Mouse (Mus musculus) lung, postnatal 36 days (tissue): ENCODE results near the gene Gpr55.

Experiments used
- DNase-seq: peaks from one replicate; pipeline ENCODE4 v3.0.0; 2022; ENCODE audit warnings: mixed read lengths

Gene Gpr55

GRCm38 (mm10) chr1:85915890-85916289 is 44.9 kb downstream of the Gpr55 start:
- no peak for DNase-seq

DNA sequence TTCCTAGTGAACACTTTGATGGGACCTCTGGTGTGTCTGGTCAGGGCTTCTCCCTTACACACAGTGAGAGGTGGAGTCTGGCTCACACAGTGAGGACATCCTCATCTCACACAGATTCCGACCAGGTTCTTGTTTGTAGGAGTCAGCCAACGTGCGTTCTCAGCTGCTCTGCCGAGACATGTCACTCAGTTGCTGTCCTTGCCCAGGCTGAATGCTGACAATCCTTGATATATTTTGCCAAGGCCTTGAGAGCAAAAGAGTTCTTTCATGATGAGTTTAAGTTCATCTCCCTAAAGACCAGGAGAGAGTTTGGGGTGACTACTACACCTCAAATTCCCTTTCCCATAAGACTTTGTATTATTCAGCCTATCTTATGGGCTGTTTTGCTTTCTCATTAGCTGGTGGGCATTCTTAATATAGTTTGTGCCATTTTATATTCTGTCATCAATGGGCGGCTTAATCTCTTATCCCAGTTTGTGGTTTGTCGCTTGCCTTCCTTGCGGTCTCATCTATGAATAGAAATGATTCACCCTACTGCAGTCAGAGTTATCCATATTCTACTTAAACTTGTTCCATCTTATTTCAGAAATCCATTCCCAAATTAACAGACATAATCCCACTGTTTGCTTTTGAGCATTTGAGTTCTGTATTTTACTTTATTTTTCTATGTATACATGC is 47.6 kb downstream of the Gpr55 start:
- DNase-seq, result no peak

GRCm38 (mm10) chr1:85908754-85909590 is 51.8 kb downstream of the Gpr55 start:
- DNase-seq, result peak; percentile 61

DNA sequence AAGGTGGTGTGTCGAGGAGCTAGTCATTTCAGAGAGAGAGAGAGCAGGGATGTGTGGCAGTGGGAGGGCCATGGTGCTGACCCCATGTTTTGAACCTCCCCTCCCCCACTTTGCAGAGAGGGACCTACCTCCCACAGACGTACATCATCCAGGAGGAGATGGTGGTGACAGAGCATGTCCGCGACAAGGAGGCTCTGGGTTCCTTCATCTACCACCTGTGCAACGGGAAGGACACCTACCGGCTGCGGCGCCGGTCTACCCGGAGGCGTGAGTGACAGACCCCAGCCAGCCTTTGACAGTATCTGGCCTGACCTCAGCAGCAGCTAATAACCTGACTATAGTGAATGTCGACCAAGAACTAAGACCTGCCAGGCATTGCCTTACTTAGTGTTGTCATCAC is 53.9 kb downstream of the Gpr55 start:
- no peak for DNase-seq

DNA sequence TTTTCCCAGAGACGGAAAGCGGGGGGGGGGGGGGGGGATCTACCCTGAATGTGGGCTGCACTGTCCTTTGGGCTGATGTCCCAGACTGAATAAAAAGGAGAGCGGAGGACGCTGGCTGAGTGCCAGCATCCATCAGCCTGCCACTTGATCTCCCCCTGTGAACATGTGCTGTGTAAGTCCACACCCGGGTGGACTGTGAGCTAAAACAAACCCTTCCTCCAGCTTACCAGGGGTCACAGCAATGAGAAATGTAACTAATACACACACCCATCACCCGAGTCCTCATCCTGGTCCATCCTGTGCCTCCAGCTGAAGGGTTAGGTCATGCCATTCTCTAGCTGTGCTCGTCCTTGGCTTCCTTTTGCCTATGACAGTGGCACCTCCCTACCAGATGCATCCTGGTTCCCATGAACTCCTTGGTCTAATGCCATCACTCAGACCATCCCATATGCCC is 58.7 kb downstream of the Gpr55 start:
- DNase-seq, result peak; percentile 23

DNA sequence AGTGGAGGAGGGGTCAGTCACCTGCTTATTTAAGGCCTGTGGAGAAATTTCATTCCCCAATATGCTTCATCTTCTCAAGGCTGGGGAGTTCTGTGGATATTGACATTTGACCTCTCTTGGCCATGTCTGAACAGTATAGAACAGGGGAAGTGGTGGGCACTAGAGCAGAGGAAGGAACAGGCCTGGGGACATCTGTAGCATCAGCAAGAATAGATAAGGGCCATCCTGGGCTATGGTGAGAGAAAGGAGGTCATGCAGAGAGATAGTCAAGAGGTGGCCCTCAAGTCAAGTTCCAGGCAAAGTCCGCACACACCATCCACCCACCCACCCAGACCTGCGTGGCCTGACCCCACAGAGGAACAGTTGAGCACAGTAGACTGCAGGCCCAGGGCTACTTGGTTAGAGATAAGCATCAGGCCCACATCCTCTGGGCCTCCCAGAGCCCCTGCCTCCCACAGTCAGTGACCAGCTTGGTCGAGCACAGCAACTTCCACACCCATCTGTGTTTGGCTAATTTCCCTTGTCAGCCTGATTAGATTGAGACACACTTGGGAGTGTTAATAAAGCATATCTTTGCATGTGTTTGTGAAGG is 59.2 kb downstream of the Gpr55 start:
- no peak for DNase-seq

DNA sequence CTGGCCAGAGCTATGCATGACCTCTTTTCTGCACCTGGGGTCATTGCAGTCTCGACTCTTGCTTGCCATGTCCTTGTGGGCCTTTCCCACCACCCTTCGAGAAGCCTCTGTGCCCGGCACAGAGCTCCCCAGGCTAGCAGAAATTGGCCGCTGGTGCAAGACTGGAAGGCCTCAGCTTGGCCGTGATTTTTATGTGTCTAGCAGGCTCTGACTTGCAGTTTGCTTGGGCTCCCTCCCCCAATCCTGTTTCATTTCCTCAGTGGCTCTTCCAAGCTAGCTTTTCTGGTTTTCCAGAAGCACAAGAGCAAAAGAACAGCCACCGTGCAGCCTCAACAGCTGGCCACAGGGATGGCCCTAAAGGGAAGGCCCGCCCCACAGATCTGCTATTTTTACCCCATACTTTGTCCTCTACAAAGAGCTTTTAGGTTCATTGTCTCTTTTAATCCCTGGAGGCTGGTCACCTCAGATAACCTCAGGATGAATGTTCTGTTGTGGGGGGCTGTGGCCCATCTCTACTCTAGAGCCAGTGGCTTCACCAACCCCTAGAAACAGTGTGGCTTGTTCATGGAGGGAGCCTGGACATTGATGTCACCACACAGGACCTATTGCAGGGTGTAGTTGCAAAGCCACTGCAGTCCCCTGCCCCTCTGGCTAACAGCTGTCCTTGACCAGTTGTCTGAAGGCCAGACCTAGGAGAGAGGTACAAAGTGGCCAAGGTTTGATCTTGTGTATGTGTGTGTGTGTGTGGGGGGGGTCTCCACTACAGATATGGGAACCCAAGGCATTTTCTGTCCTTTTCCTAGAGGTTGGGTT is 60.1 kb downstream of the Gpr55 start:
- DNase-seq, result no peak

DNA sequence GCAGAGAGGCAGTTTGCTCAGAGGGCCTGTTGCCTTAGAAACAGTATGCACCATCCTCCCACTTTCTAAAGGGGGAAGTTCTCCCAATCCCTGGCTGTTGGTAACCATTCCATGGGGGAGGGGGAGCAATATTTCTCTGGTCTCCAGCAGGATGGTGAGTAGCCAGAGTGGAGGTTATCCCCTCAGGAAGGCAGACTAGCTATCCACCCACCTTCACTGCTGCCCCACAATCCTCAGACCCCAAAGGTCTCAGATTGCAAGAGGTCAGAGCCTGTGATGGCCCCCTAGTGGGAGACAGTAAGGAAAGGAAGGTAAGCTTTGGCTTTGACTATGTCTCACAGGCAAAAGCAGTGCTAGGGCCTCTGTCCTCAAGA is 61.4 kb downstream of the Gpr55 start:
- DNase-seq, result no peak

DNA sequence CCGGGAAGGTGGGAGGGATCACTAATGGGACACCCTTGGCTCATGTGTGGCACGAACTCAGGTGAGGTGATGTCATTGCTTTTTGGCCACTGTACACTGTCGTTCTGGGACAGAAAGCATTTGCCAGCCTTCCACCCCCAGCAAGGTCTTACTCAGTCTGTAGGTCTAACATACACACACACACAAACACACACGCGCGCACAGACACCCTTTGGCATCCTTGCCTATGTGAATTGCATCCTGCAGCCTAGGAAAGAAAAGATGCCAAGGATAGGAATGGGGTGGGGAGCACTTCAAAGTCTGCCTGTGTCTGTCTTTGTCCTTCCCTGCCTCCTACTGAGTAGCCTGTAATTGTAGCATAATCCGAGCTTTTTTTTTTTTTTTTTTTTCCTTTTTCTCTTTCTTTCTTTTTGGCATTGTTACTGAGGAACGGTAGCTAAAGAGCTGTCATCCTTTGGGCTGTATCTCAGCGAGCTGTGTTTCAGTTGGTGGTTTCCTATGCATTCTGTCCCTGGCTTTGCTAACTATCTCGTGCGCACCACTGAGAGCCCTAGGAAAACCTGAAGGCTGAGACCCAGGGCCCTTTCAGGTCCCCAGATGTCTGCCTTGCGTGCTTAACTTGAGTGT is 61.9 kb downstream of the Gpr55 start:
- DNase-seq, result no peak

DNA sequence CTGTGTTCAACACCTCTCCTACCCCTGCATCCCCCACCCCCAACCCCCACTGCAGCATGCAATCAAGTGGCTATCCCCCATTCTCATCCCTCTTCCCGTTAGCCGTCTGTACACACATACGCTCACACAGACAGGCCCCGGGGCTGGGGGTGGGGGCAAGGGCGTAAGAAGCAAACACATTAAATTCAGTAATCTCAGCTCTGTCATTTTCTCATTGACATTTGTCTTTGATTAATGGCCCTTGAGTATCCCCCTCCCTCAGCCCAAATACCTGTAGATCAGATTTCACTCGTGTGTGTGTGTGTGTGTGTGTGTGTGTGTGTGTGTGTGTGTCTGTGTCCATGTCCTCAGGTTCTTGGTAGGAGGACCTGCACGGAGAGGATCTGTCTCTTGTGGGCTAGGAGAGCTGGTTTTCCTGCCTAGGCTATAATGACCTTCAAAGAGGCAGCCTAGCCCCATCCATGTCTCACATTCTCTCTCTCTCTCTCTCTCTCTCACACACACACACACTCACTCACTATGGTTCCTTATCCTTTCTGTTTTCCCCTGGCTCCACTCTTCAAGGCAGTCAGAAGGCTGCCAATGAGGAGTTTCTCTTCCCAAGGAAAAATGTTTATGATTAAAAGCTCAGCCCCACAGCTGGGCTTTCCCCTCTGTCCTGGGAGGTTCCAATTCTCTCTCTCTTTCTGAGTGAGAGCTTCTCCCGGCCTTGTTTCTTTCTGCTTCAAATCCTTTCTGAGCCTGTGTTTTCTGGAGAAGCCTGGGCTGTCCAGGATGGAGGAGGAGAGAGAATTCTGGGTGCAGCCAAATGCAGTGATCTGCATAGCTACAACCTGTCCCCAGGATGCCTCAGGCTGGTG is 62.7 kb downstream of the Gpr55 start:
- DNase-seq, result no peak

DNA sequence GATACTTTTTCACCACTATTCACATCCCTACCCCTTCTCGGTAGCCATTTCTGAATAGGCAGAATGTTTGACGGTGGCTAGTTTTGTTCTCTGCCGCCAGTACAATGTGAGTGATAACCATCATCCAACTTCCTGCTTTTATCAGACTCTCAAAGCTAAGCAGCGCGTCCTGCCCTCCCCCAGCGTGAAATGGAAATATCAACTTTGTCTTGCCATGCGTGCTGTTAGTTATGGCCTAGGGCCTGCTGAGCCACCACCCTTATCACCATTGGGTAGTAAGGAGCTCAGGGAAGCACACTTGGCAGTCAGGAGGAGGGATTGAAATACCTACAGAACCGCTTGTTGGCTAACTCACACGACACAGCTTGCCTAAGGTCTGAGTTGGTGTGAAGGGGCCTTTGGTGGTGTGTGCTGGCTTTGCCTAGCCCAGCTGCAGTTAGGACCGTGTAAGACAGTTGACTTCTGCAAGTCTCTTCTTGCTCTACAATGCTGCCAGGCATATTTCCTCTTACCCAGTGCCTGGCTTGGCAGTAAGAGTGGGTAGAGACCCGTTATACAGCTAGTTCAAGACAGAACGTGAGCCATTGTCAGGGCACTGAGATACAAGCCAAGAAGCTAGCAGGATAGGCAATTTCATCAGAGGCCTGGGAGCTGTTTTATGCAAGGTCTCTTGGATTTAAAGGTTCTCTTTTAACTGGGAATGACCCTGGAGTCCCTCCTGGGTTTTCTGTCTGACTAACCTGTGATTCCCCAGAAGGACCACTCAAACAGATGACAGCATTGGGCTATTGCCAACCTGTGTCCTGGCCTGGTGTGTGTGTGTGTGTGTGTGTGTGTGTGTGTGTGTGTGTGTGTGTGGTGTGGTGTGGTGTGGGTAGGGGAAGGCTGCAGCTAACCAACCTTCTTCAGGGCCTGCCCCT is 63.8 kb downstream of the Gpr55 start:
- DNase-seq, result peak; percentile 54

GRCm38 (mm10) chr1:85896110-85896509 is 64.7 kb downstream of the Gpr55 start:
- DNase-seq, result no peak

DNA sequence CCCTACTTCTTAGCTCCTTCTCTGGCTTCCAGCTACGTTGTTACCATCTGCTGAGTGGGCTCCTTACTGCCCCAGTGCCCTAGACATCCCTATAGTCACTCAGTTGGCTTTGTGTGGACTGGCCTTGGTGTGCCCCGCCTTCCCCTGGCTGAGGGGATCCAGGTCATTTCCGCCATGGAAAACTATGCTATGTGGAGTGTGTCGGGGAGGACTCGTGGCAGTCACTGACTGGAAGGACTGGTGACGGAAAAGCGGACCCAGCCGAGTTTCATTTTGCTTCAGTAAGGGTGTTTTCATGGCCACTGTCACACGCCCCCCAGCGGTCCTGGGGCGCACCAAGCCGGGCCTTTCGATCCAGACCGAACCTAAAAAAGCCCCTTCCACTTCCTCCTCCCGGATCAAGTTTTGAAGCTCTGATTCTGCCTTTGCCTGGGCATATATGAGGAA is 65.4 kb downstream of the Gpr55 start:
- DNase-seq, result peak; percentile 82

GRCm38 (mm10) chr1:85894748-85895360 is 66.0 kb downstream of the Gpr55 start:
- peak; percentile 25 for DNase-seq

DNA sequence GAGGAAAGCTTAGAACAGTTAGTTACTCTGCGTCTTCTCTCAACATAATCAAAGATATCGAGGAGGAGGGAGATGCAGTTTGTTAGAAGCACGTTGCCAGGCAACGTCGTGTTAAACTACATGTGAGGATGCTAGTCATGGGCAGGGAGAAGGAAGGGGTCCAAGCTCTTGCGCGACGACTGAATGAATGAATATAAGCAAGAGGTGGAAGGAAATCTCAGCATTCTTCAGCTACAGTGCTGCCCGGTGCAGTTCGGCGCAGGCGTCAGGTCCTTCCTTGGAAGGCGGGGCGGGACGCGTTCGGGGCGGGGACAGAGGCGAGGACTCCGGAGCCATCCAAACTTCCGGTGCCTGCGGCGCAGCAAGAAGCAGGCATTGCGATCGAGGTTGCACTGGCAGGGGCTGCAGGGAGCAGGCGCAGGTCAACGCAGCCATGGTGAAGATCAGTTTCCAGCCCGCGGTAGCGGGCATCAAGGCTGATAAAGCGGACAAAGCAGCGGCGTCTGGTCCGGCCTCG is 66.5 kb downstream of the Gpr55 start, which contains the start of gene Itm2c:
Itm2c (plus strand) TSS at position 51 of the 517 bp plus-strand sequence.
- DNase-seq, result peak; percentile 94
